Mouse (Mus musculus) G1E (cell line): ENCODE results near the gene Ddx49.

Source experiments
- CTCF ChIP-seq: IDR thresholded peaks from 2 replicates; pipeline ENCODE4 v1.5.1; 2012; ENCODE audit warnings: low read depth, low read length, inconsistent platforms, mixed read lengths
- POLR2AphosphoS5 ChIP-seq: IDR thresholded peaks from 2 replicates; pipeline ENCODE4 v1.6.1; 2012; ENCODE audit warnings: low read depth, low read length, inconsistent platforms; ENCODE audit not compliant: insufficient replicate concordance
- TAL1 ChIP-seq: conservative IDR thresholded peaks from 2 replicates; pipeline ENCODE4 v1.6.1; 2012; ENCODE audit warnings: low read depth, low read length, inconsistent platforms, mixed read lengths

DNA sequence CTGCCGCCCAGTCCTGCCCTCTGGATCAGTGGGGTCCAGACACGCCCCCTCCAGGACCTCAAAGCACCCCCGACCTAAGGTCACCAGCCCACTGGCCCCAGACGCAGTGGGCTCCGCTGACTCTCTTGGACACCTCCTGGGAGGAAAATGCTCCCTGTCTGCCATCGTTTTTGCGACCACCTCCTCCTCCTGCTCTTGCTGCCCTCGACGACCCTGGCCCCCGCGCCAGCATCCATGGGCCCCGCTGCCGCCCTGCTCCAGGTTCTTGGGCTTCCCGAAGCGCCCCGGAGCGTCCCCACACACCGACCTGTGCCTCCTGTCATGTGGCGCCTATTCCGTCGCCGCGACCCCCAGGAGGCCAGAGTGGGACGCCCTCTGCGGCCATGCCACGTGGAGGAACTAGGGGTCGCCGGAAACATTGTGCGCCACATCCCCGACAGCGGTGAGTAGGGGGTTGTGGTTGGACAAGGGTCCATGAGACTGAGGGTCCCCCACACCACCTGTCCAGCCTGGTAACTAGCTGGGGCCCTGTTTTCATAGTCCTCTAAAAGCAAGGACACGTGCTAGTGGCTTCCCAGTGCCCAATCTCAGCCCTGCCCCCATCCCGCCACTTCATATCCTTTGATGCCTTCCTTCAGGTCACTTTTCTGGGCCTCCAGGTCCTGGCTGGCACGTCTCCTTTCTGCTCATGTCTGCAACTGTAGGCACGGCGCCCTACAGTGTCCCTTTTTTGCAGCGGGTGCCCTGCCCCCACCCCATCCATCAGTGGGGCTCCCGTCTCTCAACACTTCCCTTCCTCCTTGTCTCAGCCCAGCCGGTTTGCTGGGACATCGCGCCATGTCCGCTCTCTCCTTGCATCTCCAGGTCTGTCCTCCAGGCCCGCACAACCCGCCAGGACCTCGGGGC, 27.8 kb upstream of the Ddx49 start:
- no peak for TF ChIP-seq POLR2AphosphoS5
- no peak for TF ChIP-seq CTCF
- TF ChIP-seq TAL1 = no peak
